Mouse (Mus musculus) CH12.LX (cell line): ENCODE measurements around the gene Gm10647.

ENCODE experiments used
- BHLHE40 ChIP-seq: IDR thresholded peaks from 2 replicates; pipeline ENCODE4 v1.6.1; 2011; ENCODE audit warnings: mild to moderate bottlenecking, low read depth, low read length, improper control_type of control experiment
- CTCF ChIP-seq, 2 experiments: IDR thresholded peaks in 1 of 2; conservative IDR thresholded peaks in 1 of 2; 2 replicates each; pipeline ENCODE4 v1.5.1; 2011 to 2012; ENCODE audit warnings: low read depth in 2 of 2, low read length in 2 of 2, improper control_type of control experiment in 1 of 2, inconsistent platforms in 1 of 2, mild to moderate bottlenecking in 1 of 2, moderate library complexity in 1 of 2
- ELF1 ChIP-seq: IDR thresholded peaks from 2 replicates; pipeline ENCODE4 v1.6.1; 2014; ENCODE audit warnings: low read depth, mild to moderate bottlenecking, inconsistent platforms, low read length, improper control_type of control experiment
- EP300 ChIP-seq: IDR thresholded peaks from 2 replicates; pipeline ENCODE4 v1.6.1; 2011; ENCODE audit warnings: low read length, improper control_type of control experiment
- ETS1 ChIP-seq: conservative IDR thresholded peaks from 2 replicates; pipeline ENCODE4 v1.6.1; 2012; ENCODE audit warnings: low read depth, mild to moderate bottlenecking, inconsistent platforms, low read length, improper control_type of control experiment, moderate library complexity
- JUND ChIP-seq: conservative IDR thresholded peaks from 2 replicates; pipeline ENCODE4 v1.6.1; 2011; ENCODE audit warnings: low read depth, low read length, improper control_type of control experiment
- MAFK ChIP-seq: IDR thresholded peaks from 2 replicates; pipeline ENCODE4 v1.6.1; 2011; ENCODE audit warnings: low read length, improper control_type of control experiment; ENCODE audit not compliant: insufficient replicate concordance
- POLR2A ChIP-seq: IDR thresholded peaks from 2 replicates; pipeline ENCODE4 v1.6.1; 2011; ENCODE audit warnings: low read depth, mild to moderate bottlenecking, improper control_type of control experiment, low read length
- SIN3A ChIP-seq: IDR thresholded peaks from 2 replicates; pipeline ENCODE4 v1.6.1; 2012; ENCODE audit warnings: low read length, improper control_type of control experiment, inconsistent platforms
- TBP ChIP-seq: conservative IDR thresholded peaks from 2 replicates; pipeline ENCODE4 v1.6.1; 2011; ENCODE audit warnings: low read depth, low read length, improper control_type of control experiment
- USF2 ChIP-seq: conservative IDR thresholded peaks from 2 replicates; pipeline ENCODE4 v1.6.1; 2011; ENCODE audit warnings: low read depth, low read length, improper control_type of control experiment
- ZC3H11A ChIP-seq: IDR thresholded peaks from 2 replicates; pipeline ENCODE4 v1.6.1; 2012; ENCODE audit warnings: low read depth, mild to moderate bottlenecking, inconsistent platforms, low read length, improper control_type of control experiment
- ZKSCAN1 ChIP-seq: IDR thresholded peaks from 2 replicates; pipeline ENCODE4 v1.6.1; 2012; ENCODE audit warnings: low read depth, inconsistent platforms, low read length, improper control_type of control experiment, borderline replicate concordance
- ZNF384 ChIP-seq: IDR thresholded peaks from 2 replicates; pipeline ENCODE4 v1.6.1; 2012; ENCODE audit warnings: low read depth, low read length, improper control_type of control experiment, inconsistent platforms

DNA sequence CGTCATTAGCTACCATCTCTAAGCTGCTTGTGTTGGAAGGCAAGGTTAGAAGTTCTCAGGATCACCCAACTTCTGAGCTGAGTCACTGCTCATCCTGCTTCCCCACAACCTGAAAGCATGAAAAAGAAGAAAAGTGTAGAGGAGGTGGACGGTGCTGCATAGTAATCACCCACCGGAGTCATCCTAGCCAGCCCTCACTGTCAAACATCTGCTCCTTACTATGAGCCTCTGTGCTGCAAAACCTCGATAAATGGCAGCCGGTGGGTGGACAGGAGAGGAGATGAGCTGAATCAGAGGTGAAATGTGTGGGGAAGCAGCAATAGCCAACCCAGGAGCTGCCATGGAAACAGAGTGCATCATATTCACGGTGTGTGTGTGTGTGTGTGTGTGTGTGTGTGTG, 44.0 kb upstream of the Gm10647 start:
- TF ChIP-seq CTCF (conservative IDR thresholded peaks at IDR 0.05 in 1 of 2, IDR thresholded peaks at IDR 0.05 in 1 of 2; ENCODE audit: low read depth in 2 of 2, low read length in 2 of 2) (no peak), USF2 (no peak), ZC3H11A (no peak), TBP (no peak), EP300 (no peak), POLR2A (no peak), BHLHE40 (no peak), ZKSCAN1 (no peak), MAFK (no peak), ELF1 (no peak), ETS1 (no peak), SIN3A (no peak), ZNF384 (no peak), JUND (no peak)
